Mouse (Mus musculus) bone marrow, adult 2 months (tissue): ENCODE results near the gene Zc3h14. TPM values are rescaled to one million over a fixed set of nuclear protein-coding genes. Genes with fewer than 3 reads are reported as not detected.

Source experiments
- H3K27ac ChIP-seq: fragments of 200-500 bp; 2 replicates; pipeline ENCODE4 v1.5.1; 2012; ENCODE audit warnings: low read depth, mild to moderate bottlenecking, control low read depth, inconsistent platforms, low read length; ENCODE audit not compliant: control insufficient read depth, poor library complexity, insufficient read depth
- H3K4me1 ChIP-seq: fragments of 200-500 bp; 2 replicates; pipeline ENCODE4 v1.6.1; 2011; ENCODE audit warnings: low read length; ENCODE audit not compliant: control insufficient read depth, insufficient read depth
- H3K4me3 ChIP-seq: fragments of 200-500 bp; replicated peaks from 2 replicates; pipeline ENCODE3; 2011; ENCODE audit warnings: mild to moderate bottlenecking, low read depth, low read length, control low read depth; ENCODE audit not compliant: control insufficient read depth
- CTCF ChIP-seq: fragments of 200-500 bp; IDR thresholded peaks from 2 replicates; pipeline ENCODE4 v1.5.1; 2011; ENCODE audit warnings: low read length, control low read depth; ENCODE audit not compliant: control insufficient read depth, insufficient read depth
- POLR2A ChIP-seq: fragments of 200-500 bp; IDR thresholded peaks from 2 replicates; pipeline ENCODE4 v1.6.1; 2011; ENCODE audit warnings: low read depth, mild to moderate bottlenecking, control low read depth, low read length, borderline replicate concordance; ENCODE audit not compliant: control insufficient read depth
- WGBS: fragments of 180-500 bp; shearing (Covaris S2); methylation state at CpG from one replicate; pipeline ENCODE4 v1.1.7; 2018; 5-methylcytosine and 5-hydroxymethylcytosine counted together
- polyA plus RNA-seq: library from polyadenylated mRNA; stranded (reverse); fragments of >200 nt; gene quantifications from 2 replicates; pipeline ENCODE4 v1.2.4, GENCODE M21; 2011; ENCODE audit warnings: low replicate concordance; ENCODE audit not compliant: missing spikeins, insufficient read depth, insufficient read length

Zc3h14 gene
- polyA plus RNA-seq: 34.7 and 60.3 TPM in 2 replicates

DNA sequence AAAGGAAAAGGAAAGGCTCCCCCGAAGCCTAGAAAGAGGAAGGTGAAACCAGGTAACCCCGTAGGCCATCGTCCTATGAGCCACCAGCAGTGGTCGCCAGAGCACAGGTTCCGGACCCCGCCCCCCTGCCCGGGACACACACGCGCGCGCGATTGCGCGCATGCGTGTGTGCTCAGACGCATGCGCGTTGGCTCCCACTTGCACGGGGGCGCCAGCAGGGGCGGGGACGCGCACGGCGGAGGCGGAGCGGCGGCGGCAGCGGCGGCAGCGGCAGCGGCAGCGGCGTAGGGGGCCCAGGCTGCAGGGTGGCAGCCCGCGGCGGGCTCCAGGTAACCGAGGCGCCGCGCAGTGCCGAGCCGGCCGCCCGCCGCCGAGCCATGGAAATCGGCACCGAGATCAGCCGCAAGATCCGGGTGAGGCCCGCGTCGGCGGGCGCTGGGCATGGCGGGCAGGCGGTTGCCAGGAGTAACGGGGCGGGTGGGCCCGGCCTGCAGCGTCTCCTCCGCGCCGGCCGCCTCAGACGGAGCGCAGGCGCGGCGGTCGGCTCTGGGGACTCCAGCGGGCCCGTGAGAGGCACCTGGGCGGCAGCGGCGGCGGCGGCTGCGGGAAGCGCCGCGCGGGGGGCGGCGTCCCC, at the start of gene Zc3h14:
Gene Zc3h14 (plus strand): TSS at position 219 of the 634 bp plus-strand sequence.
- TF ChIP-seq CTCF: peak; percentile 56; the same call in 1 of the 2 replicates
- TF ChIP-seq POLR2A: peak; percentile 32; the same call in 1 of the 2 replicates
- H3K4me3 ChIP-seq: peak within 1 kb of the TSS; percentile 89
- WGBS: under 1% methylated on average over 85 of the region's 87 CpGs
- peak within 1 kb of the TSS; percentile 93 for H3K27ac ChIP-seq
- H3K4me1 ChIP-seq: no peaks in the 10 kb centered on the region; the same call in 1 of the 2 replicates

DNA sequence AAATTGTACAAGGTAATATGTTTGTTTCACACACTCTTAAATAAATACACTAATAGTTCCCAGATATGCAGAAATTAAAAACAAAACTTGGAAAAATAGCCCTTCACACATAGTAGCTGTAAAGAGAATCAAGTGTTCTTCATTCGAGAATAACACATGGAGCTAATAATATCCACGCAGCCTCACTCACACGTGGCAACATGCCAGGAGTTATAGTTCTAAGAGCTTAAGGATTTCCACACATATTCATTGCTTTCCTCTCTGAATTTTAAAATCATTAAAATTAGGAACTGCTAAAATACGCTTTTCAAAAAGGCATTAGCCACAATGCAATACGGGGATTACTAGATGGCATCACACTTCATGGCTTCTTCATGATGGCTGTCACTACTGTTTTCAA, 49.6 kb upstream of the Zc3h14 start:
- 60% methylated on average over 5 of the region's 5 CpGs for WGBS
- H3K4me3 ChIP-seq: no peak overlapping the region
- TF ChIP-seq CTCF (no peak), POLR2A (no peak)

DNA sequence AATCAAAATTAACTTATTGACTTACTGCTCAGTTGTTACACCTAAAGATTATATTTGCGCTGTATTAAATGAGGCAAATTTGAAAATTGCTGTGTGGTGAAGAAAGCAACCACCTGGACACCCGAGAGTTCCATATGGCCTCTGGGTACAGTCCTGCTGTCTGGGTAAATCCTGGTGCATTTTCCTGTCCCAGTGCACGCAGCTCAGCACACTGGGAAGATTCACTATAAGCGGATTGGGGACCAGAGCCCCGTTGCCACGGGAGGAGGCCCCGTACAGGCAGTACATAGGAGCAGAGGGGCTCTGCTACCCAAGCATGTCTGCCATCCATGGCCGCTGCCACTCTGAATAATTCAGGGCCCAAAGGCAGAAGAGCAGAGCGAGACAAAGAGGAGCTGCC, 45.2 kb upstream of the Zc3h14 start:
- WGBS: 87% methylated on average over 9 of the region's 9 CpGs
- H3K4me1 ChIP-seq: no peaks in the 10 kb centered on the region
- TF ChIP-seq CTCF: no peak
- no peak for TF ChIP-seq POLR2A
- no peak overlapping the region for H3K4me3 ChIP-seq
- H3K27ac ChIP-seq: no peak overlapping the region

More for the DNA sequence above, 49.6 kb upstream of the Zc3h14 start:
- Histone ChIP-seq H3K27ac (no peak overlapping the region), H3K4me1 (no peaks in the 10 kb centered on the region)

DNA sequence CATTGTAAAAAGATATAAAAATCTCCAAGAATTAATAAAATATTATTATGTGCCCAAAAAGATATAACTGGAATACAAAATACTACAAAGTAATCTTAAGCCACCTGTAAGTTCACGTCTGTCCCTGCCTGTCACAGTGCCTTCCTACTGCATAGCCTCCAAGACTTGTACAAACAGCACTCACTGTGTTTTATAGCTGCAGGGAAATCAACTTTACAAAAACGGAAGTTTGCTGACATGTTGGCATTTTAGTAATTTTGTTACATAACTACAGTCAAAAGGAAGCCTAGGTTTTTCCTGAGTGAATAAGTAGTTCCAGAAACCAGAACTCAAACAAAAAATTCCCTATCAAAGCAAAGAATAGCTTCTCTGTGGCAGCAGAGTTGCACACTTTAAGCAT, 43.2 kb upstream of the Zc3h14 start:
- Histone ChIP-seq H3K4me1 (no peaks in the 10 kb centered on the region), H3K27ac (no peak overlapping the region), H3K4me3 (no peak overlapping the region)
- 19% methylated on average over 2 of the region's 2 CpGs for WGBS
- TF ChIP-seq CTCF (no peak), POLR2A (no peak)

DNA sequence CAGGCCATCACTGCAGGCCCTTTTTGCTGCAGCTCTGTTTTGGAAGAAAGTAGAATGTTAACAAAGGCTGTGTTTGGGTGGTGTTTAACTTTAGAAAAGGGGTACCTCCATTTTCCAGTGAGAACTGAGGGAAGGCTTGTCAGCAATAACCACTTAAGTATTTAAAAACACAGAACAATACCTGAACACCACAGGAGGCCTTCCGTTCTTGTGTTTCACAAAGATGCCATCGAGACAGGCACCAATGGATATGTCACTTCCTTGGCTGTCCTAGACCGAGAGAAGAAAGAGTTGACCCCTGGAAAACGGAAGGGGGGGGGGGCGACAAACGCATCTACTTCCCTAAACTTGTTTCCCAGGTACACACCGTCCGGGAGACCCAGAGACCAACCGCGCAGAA, 42.8 kb upstream of the Zc3h14 start:
- Histone ChIP-seq H3K4me1 (no peaks in the 10 kb centered on the region), H3K27ac (no peak overlapping the region), H3K4me3 (no peak overlapping the region)
- 46% methylated on average over 10 of the region's 10 CpGs for WGBS
- TF ChIP-seq POLR2A (no peak), CTCF (no peak)

DNA sequence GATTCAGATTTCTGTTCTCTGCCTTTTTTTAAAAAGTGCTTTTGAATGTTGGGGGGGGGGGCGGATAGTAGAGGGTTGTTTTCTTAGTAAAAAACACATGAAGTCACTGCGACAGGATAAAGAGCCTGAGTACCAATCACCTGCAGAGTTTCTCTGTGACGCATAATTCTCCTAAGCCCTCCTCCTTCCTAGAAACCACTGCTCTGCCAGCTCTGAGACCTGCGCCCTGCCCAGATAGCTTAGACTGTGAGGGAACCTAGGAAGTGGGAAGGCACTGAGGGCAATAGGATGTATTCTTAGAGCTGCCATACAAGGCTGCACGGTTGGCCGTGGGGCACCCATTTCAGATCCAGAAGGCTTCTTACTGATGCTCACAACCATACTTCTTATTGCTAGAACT, 33.9 kb upstream of the Zc3h14 start:
- WGBS: 75% methylated on average over 6 of the region's 6 CpGs
- no peak overlapping the region for H3K27ac ChIP-seq
- no peak for TF ChIP-seq CTCF
- TF ChIP-seq POLR2A: no peak

DNA sequence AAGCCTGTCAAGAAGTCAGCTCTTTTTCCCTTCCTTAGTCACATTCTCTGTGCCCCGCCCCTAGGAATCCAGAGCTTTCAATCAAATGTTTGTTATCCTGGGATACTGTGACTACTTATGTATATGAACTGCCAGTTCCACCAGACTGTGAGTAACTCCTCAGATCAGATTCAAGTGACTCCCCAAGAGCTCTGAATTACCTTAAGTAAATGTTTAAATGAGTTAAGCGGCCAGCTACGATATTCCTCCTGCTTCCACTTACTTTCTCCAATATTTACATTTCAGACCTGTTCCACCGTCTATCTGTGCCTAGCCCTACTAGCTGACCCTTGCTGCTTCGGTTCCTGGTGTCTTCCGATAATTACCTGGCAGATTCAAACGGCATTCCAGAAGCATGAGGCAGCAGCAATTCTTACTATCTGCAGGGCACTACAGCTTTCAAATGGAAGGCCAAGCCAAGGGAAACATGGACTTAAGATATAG, 33.1 kb upstream of the Zc3h14 start:
- H3K4me1 ChIP-seq: no peaks in the 10 kb centered on the region
- H3K4me3 ChIP-seq: no peak overlapping the region
- H3K27ac ChIP-seq: no peak overlapping the region
- TF ChIP-seq CTCF (no peak), POLR2A (no peak)
- WGBS: 86% methylated on average over 7 of the region's 7 CpGs

More for the DNA sequence above, 33.9 kb upstream of the Zc3h14 start:
- Histone ChIP-seq H3K4me1 (no peaks in the 10 kb centered on the region), H3K4me3 (no peak overlapping the region)

DNA sequence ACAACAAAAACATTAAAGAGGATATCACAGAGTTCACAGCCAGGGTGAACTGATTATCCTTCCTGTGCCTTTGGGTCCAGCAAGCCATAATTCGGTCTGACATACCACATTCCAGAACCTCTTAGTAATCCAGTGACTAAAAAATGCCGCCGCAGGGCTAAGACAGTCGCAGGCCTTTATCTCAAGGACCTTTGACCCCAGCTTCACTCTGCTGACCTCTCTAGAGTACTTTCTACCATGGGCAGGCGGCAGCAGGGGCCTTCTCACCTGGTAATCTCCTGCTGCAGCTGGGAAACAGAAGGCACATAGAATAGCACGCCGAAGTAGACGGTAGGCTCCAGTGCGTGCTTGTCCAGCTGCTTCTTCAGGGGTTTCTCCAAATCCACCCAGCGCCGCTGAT, 32.0 kb upstream of the Zc3h14 start:
- Histone ChIP-seq H3K4me3 (no peak overlapping the region), H3K4me1 (no peaks in the 10 kb centered on the region), H3K27ac (no peak overlapping the region)
- 88% methylated on average over 11 of the region's 11 CpGs for WGBS
- TF ChIP-seq CTCF: no peak
- TF ChIP-seq POLR2A: no peak
